Mouse (Mus musculus): ENCODE results near the gene Atp13a2. TPM values are rescaled to one million over a fixed set of nuclear protein-coding genes. Genes with fewer than 3 reads are reported as not detected.

The Atp13a2 gene
- total and polyA plus RNA-seq, 2 experiments from 2014 or later, result 18.8 to 45.8 TPM

DNA sequence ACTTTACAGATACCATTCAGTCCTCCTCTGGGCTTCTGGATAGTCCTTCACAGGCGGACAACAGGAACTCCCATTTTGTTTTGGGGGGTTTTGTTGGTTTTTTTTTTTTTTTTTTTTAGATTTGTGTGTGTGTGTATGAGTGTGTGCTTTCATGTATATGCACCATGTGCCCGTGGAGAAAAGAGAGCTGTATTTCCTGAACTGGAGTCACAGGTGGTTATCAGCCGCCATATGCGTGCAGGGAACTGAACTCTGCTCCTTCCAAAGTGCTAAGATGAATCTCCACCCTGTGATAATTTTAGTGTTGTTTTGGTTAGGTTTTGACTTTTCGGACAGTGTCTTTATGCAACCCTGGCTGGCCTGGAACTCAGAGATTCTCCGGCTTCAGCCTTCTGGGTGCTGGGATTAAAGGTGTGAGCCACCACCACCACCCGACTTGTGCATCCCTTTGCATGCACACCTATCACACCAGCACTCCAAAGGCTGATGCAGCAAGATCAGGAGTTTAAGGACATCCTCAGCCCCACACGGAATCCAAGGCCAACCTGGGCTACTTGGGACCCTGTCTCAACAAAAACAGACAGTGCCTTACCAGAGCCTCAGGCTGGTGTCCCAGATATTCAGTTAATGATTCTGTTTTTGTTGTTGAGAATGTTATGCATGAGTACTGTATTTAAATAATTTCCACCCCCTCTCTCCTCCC is 24.3 kb upstream of the Atp13a2 start:
- Histone ChIP-seq H3K36me3 (replicated peaks; ENCODE audit: control insufficient read depth, insufficient read depth, low read length) (peaks cover 12% of the 10 kb centered on the region), H3K27ac (ENCODE audit: low read depth) (peak overlapping the region; percentile 94), H3K27me3 (ENCODE audit: control insufficient read depth, insufficient read depth, low read length) (no peaks in the 10 kb centered on the region), H3K9ac (replicated peaks; ENCODE audit: low read depth, low read length) (peak overlapping the region; percentile 95), H3K4me2 (ENCODE audit: low read depth, low read length) (peak overlapping the region; percentile 94), H3K4me1 (ENCODE audit: control insufficient read depth, insufficient read depth) (peaks cover 18% of the 10 kb centered on the region; the same call in 1 of the 2 replicates), H3K9me3 (replicated peaks; ENCODE audit: control insufficient read depth, low read length) (no peaks in the 10 kb centered on the region), H3K4me3 (ENCODE audit: low read depth, low read length) (peak overlapping the region; percentile 95)
- no peak for ATAC-seq (ENCODE audit: insufficient read depth, low read depth)
- DNase-seq (ENCODE audit: low spot score), result no peak
- TF ChIP-seq CTCF (IDR thresholded peaks at IDR 0.05; ENCODE audit: low read depth) (no peak), EP300 (IDR thresholded peaks at IDR 0.05; ENCODE audit: low read depth) (no peak)
- 48% methylated on average over 8 of the region's 8 CpGs for WGBS

DNA sequence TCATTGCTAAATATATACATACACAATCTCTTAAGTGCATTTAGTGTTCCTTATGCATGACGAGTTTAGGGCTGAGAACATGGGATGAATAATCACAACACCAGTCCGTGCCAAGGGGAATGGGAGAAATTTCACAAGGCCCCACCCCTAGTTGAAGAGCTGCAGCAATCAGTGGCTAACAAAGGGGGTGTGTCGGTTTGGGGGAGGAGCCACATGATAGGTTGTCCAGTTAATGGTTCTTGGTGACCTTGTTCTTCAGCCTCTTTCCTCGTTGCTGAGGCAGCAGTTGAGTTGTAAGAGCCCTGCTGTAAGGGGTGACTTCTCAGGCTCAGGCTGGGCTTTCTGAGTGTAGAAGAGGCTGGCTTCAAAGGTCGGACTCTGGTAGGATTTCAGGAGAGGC is 23.7 kb upstream of the Atp13a2 start:
- peak; percentile 84 for DNase-seq (ENCODE audit: low spot score)
- 21% methylated on average over 5 of the region's 5 CpGs for WGBS
- Histone ChIP-seq H3K27ac (ENCODE audit: low read depth) (peak overlapping the region; percentile 94), H3K27me3 (ENCODE audit: control insufficient read depth, insufficient read depth, low read length) (no peaks in the 10 kb centered on the region), H3K4me2 (ENCODE audit: low read depth, low read length) (peak overlapping the region; percentile 94), H3K9ac (replicated peaks; ENCODE audit: low read depth, low read length) (no peak overlapping the region), H3K4me1 (ENCODE audit: control insufficient read depth, insufficient read depth) (peaks cover 18% of the 10 kb centered on the region; the same call in 1 of the 2 replicates), H3K36me3 (replicated peaks; ENCODE audit: control insufficient read depth, insufficient read depth, low read length) (peaks cover 18% of the 10 kb centered on the region), H3K9me3 (replicated peaks; ENCODE audit: control insufficient read depth, low read length) (no peaks in the 10 kb centered on the region), H3K4me3 (ENCODE audit: low read depth, low read length) (no peak overlapping the region)
- ATAC-seq (ENCODE audit: insufficient read depth, low read depth), result 0 out of 2 replicates have a peak, but pooled peaks have one; percentile 12
- no peak for TF ChIP-seq EP300 (IDR thresholded peaks at IDR 0.05; ENCODE audit: low read depth)
- no peak for TF ChIP-seq CTCF (IDR thresholded peaks at IDR 0.05; ENCODE audit: low read depth)

DNA sequence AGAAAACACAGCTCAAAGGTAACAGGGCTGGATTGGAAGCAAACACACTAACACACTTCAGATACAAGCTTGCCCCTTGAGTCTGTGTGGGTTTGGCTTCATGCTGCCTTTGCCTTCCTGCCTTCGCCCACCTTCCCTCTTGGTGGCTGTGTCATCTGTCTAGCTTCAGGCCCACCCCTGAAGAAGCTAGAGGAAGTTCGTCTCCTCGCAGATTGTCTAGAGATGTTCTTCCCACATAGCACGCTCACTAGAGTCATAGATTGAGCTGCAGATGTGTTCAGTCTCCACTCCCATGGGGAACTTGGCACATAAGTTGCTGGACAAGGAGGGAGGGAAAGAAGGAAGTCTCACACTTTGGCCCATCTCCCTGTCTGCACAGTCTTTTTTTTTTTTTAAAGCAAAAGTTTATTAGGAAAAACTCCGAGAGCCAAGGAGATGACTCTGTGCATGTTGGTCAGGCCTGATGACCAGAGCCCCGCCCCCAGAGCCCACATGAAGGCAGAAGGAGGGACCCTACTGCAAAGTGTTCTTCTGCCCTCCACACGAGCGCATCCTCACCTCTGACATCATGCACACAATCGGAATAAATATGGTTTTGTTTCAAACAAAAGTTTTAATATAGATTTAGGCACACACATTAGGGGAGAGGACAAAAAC is 22.6 kb upstream of the Atp13a2 start:
- DNase-seq (ENCODE audit: low spot score) (no peak), ATAC-seq (ENCODE audit: insufficient read depth, low read depth) (no peak)
- WGBS, result 66% methylated on average over 9 of the region's 9 CpGs
- H3K4me3 ChIP-seq (ENCODE audit: low read depth, low read length), result no peak overlapping the region
- no peak overlapping the region for H3K27ac ChIP-seq (ENCODE audit: low read depth)
- no peak overlapping the region for H3K9ac ChIP-seq (replicated peaks; ENCODE audit: low read depth, low read length)
- H3K4me2 ChIP-seq (ENCODE audit: low read depth, low read length), result no peak overlapping the region
- H3K4me1 ChIP-seq (ENCODE audit: control insufficient read depth, insufficient read depth), result peaks cover 18% of the 10 kb centered on the region; the same call in 1 of the 2 replicates
- peaks cover 28% of the 10 kb centered on the region for H3K36me3 ChIP-seq (replicated peaks; ENCODE audit: control insufficient read depth, insufficient read depth, low read length)
- H3K9me3 ChIP-seq (replicated peaks; ENCODE audit: control insufficient read depth, low read length), result no peaks in the 10 kb centered on the region
- no peak for TF ChIP-seq CTCF (IDR thresholded peaks at IDR 0.05; ENCODE audit: low read depth)
- no peak for TF ChIP-seq EP300 (IDR thresholded peaks at IDR 0.05; ENCODE audit: low read depth)
- H3K27me3 ChIP-seq (ENCODE audit: control insufficient read depth, insufficient read depth, low read length), result no peaks in the 10 kb centered on the region

DNA sequence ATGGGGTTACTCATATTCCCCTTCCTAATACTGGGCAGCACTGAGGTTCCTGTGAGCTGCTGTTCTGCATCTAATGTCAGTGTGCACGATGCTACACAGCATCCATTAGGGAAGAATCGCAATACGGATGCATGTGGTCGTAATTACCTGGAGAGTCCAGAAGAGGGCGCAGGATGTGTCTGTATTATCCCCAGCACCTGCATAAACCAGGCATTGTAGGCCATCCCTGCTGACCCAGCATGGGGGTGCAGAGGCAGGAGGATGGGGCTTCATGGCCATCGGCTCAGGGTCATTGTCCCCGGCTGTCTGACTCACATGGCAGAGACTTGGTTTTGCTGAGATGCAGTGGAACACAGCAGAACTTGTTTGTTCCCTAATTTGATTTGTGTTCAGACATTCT is 22.1 kb upstream of the Atp13a2 start:
- H3K36me3 ChIP-seq (replicated peaks; ENCODE audit: control insufficient read depth, insufficient read depth, low read length), result peaks cover 32% of the 10 kb centered on the region
- H3K4me3 ChIP-seq (ENCODE audit: low read depth, low read length), result no peak overlapping the region
- H3K9ac ChIP-seq (replicated peaks; ENCODE audit: low read depth, low read length), result no peak overlapping the region
- DNase-seq (ENCODE audit: low spot score), result peak; percentile 74
- no peaks in the 10 kb centered on the region for H3K9me3 ChIP-seq (replicated peaks; ENCODE audit: control insufficient read depth, low read length)
- TF ChIP-seq CTCF (IDR thresholded peaks at IDR 0.05; ENCODE audit: low read depth) (peak; percentile 86), EP300 (IDR thresholded peaks at IDR 0.05; ENCODE audit: low read depth) (no peak)
- WGBS, result 18% methylated on average over 7 of the region's 7 CpGs
- H3K27me3 ChIP-seq (ENCODE audit: control insufficient read depth, insufficient read depth, low read length), result no peaks in the 10 kb centered on the region
- no peak overlapping the region for H3K27ac ChIP-seq (ENCODE audit: low read depth)
- H3K4me2 ChIP-seq (ENCODE audit: low read depth, low read length), result no peak overlapping the region
- ATAC-seq (ENCODE audit: insufficient read depth, low read depth), result no peak
- H3K4me1 ChIP-seq (ENCODE audit: control insufficient read depth, insufficient read depth), result peaks cover 18% of the 10 kb centered on the region; the same call in 1 of the 2 replicates

DNA sequence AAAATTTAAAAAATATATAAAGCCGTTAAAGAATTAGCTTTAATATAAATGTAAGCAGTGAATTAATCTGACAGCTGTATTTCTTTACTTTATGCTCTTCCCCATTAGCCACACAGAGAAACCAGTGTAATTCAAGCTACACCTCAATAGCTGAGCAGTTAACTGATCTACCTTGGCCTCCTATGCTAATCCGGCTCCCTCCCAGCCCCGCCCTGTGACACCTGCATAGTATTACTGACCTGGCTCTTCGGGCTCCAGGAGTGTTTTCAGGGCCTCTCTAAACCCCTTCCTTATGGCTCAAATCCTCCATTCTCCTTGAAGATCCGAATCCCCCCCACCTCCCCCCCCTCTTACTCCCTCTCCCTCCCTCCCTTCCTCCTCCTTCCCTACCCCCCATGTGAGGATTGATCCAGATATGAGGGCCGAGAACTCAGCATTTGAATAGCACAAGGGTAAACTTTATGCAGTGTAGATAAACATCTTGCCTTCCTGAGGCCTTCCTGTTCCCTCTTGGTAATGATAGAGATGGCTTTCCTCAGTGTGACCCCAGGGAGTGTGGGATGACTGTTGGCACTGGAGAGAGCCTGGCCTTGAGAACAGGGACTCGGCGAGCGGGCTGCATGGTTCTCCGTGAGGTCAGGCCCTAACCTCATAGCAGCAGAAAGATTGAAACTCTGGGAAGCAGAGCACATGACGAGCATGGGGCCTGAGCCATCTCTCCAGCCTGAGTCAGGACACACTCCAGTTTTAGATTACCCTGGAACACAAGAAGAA is 19.1 kb upstream of the Atp13a2 start:
- Histone ChIP-seq H3K27me3 (ENCODE audit: control insufficient read depth, insufficient read depth, low read length) (no peaks in the 10 kb centered on the region), H3K36me3 (replicated peaks; ENCODE audit: control insufficient read depth, insufficient read depth, low read length) (peaks cover 61% of the 10 kb centered on the region), H3K4me2 (ENCODE audit: low read depth, low read length) (no peak overlapping the region), H3K4me1 (ENCODE audit: control insufficient read depth, insufficient read depth) (peaks cover 10% of the 10 kb centered on the region; the same call in 1 of the 2 replicates), H3K4me3 (ENCODE audit: low read depth, low read length) (no peak overlapping the region), H3K9me3 (replicated peaks; ENCODE audit: control insufficient read depth, low read length) (no peaks in the 10 kb centered on the region), H3K27ac (ENCODE audit: low read depth) (no peak overlapping the region), H3K9ac (replicated peaks; ENCODE audit: low read depth, low read length) (no peak overlapping the region)
- no peak for ATAC-seq (ENCODE audit: insufficient read depth, low read depth)
- DNase-seq (ENCODE audit: low spot score), result no peak
- 80% methylated on average over 11 of the region's 11 CpGs for WGBS
- TF ChIP-seq EP300 (IDR thresholded peaks at IDR 0.05; ENCODE audit: low read depth), result no peak
- TF ChIP-seq CTCF (IDR thresholded peaks at IDR 0.05; ENCODE audit: low read depth), result no peak
